8 mouse cellular contexts compared by ENCODE assay signal in the genomic region with DNA sequence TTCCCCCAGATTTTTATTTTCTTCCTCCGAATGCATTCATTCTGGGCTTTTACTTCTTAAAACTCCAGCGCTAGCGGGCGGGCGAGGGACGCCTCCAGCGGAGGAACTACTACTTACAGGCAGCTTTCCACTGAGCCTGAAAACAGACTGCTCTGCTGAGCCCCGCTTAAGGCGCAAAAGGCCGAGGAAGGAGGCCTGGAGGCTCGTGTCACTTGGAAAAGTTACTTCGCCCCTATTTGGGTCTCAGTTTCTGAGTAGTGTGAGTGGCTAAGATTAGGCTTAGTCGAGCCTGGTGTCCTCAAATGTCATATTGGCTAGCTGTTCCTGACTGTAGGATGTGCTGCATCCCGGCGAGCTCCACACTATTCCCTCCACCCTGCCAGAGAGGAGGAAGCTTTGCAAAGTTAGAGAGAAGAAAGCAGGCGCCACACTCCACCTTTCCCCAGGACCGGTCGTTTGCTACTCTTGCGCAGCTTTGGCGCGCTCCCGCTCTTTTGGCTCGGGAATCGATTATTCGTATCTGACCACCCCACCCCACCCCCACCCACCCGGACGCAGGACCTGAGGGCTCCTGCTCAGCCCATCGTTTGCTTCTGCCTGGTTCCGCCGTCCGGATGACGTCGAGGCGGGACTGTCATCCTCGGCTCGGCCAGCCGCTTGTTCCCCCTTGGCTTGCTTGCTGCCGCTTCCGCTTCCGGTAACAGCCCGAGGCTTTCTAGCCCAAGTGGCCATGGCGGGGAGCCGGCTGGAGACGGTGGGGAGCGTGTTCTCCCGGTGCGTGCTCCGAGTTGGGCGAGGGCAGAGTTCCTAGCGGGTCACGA. TPM values are rescaled to one million over a fixed set of nuclear protein-coding genes. Genes with fewer than 3 reads are reported as not detected.
DNase-seq lines count a peak whose midpoint lies in the region; ATAC-seq and TF ChIP-seq lines count a peak whose summit lies in the region.

A gene (plus strand): TSS at position 677 of the 821 bp plus-strand sequence.

- peaks cover 20% of the 10 kb centered on the region for H3K79me2 ChIP-seq in MEL (ENCODE audit: control insufficient read depth, insufficient read depth, low read length, poor library complexity)

- peak within 1 kb of the TSS; percentile 89 for H3K9ac ChIP-seq in MEL (ENCODE audit: control insufficient read depth, low read depth, low read length, poor library complexity, severe bottlenecking)
- peak within 1 kb of the TSS; percentile 84 for H3K9ac ChIP-seq in lung, embryonic 16.5 days (ENCODE audit: low read length)

- DNase-seq in MEL (ENCODE audit: low read depth, low spot score) = peak; percentile 98
- peak; percentile 92 to 95 for DNase-seq in cerebellum, adult 2 months
- DNase-seq in forelimb bud, embryonic 11.5 days (ENCODE audit: low read depth, low spot score) = peak; percentile 92
- peak; percentile 64 for DNase-seq in layer of hippocampus, adult 9-10 months (ENCODE audit: low spot score)
- peak; percentile 63 for DNase-seq in ovary, postnatal 10 days (ENCODE audit: low spot score)
- peak; percentile 89 to 90 for DNase-seq in thymus, postnatal 10 days (ENCODE audit: low spot score in 2 of 2)

- H3K9me3 ChIP-seq in MEL (replicated peaks; ENCODE audit: insufficient read depth, low read length) = no peaks in the 10 kb centered on the region
- H3K9me3 ChIP-seq in lung, embryonic 16.5 days (ENCODE audit: control insufficient read depth, low read length) = no peaks in the 10 kb centered on the region

- TF ChIP-seq EP300 in MEL (IDR thresholded peaks at IDR 0.05; ENCODE audit: low read depth in 1 of 2, low read length in 2 of 2) = peak in 1 of 2 experiments; percentile 60; a peak in 2 of 4 replicates

- peaks cover 2 to 26% of the 10 kb centered on the region in 2 experiments; a peak in 3 of 4 replicates for H3K36me3 ChIP-seq in MEL (ENCODE audit: control insufficient read depth in 1 of 2, insufficient read depth in 2 of 2, low read length in 2 of 2)
- H3K36me3 ChIP-seq in lung, embryonic 16.5 days (ENCODE audit: control insufficient read depth, insufficient read depth, low read length) = 0 out of 2 replicates have a peak, but pooled peaks cover 2% of the 10 kb centered on the region

- H3K4me1 ChIP-seq in MEL (ENCODE audit: control insufficient read depth in 1 of 2, insufficient read depth in 2 of 2, low read length in 2 of 2) = peaks cover 3 to 22% of the 10 kb centered on the region in 2 experiments
- H3K4me1 ChIP-seq in cerebellum, adult 2 months (ENCODE audit: control insufficient read depth, insufficient read depth, low read length) = peaks cover 3% of the 10 kb centered on the region
- H3K4me1 ChIP-seq in lung, embryonic 16.5 days (replicated peaks; ENCODE audit: control insufficient read depth, insufficient read depth, low read length) = peaks cover 12% of the 10 kb centered on the region

- ATAC-seq in hematopoietic stem cell, adult 5-6 weeks (replicated peaks in 1 of 2; ENCODE audit: insufficient read depth in 1 of 2, low FRiP score in 2 of 2, low TSS enrichment in 1 of 2, low read depth in 1 of 2, poor library complexity in 2 of 2, severe bottlenecking in 2 of 2) = peak; percentile 96 to 98
- peak; percentile 98 for ATAC-seq in lung, embryonic 16.5 days (ENCODE audit: low read depth)

- under 1% methylated on average over 51 of the region's 51 CpGs for WGBS in cerebellum, adult 2 months
- under 1% methylated on average over 51 of the region's 51 CpGs for WGBS in lung, embryonic 16.5 days

- H3K27me3 ChIP-seq in MEL (ENCODE audit: control insufficient read depth in 1 of 2, insufficient read depth in 2 of 2, low read length in 2 of 2) = no peaks in the 10 kb centered on the region
- no peaks in the 10 kb centered on the region for H3K27me3 ChIP-seq in cerebellum, adult 2 months (ENCODE audit: control insufficient read depth, insufficient read depth, low read length)
- H3K27me3 ChIP-seq in lung, embryonic 16.5 days (ENCODE audit: control insufficient read depth, insufficient read depth, low read depth, low read length) = no peaks in the 10 kb centered on the region

- H3K4me2 ChIP-seq in lung, embryonic 16.5 days (ENCODE audit: low read depth, low read length) = peak within 1 kb of the TSS; percentile 75

- TF ChIP-seq CTCF in MEL (IDR thresholded peaks at IDR 0.05 in 2 of 3, conservative IDR thresholded peaks at IDR 0.05 in 1 of 3; ENCODE audit: control insufficient read depth in 1 of 3, insufficient read depth in 1 of 3, low read depth in 2 of 3, low read length in 3 of 3, poor library complexity in 1 of 3, severe bottlenecking in 1 of 3) = peak; percentile 37 to 63 (median 61); a peak in 5 of 6 replicates
- TF ChIP-seq CTCF in cerebellum, adult 2 months (IDR thresholded peaks at IDR 0.05; ENCODE audit: borderline replicate concordance, insufficient read depth, low read depth, low read length) = peak; percentile 27; the same call in 1 of the 2 replicates

- H3K4me3 ChIP-seq in MEL (ENCODE audit: control insufficient read depth in 1 of 2, insufficient read depth in 1 of 2, low read depth in 2 of 2, low read length in 2 of 2) = peak within 1 kb of the TSS; percentile 87 to 89
- H3K4me3 ChIP-seq in cerebellum, adult 2 months (replicated peaks; ENCODE audit: insufficient read depth, low read depth, low read length) = peak within 1 kb of the TSS; percentile 95
- H3K4me3 ChIP-seq in lung, embryonic 16.5 days (ENCODE audit: low read length) = peak within 1 kb of the TSS; percentile 86

- TF ChIP-seq RAD21 in MEL (IDR thresholded peaks at IDR 0.05; ENCODE audit: low read depth, low read length) = peak; percentile 48

- H3K27ac ChIP-seq in MEL (ENCODE audit: control insufficient read depth, low read depth, low read length) = peak within 1 kb of the TSS; percentile 88
- peak within 1 kb of the TSS; percentile 85 for H3K27ac ChIP-seq in cerebellum, adult 2 months (ENCODE audit: insufficient read depth, low read length)
- peak within 1 kb of the TSS; percentile 84 for H3K27ac ChIP-seq in lung, embryonic 16.5 days (ENCODE audit: low read length)

- TF ChIP-seq POLR2A in MEL (IDR thresholded peaks at IDR 0.05; ENCODE audit: control insufficient read depth in 1 of 2, insufficient read depth in 1 of 2, low read depth in 1 of 2, low read length in 2 of 2, poor library complexity in 1 of 2) = peak; percentile 96 to 98
- TF ChIP-seq POLR2A in cerebellum, adult 2 months (IDR thresholded peaks at IDR 0.05; ENCODE audit: borderline replicate concordance, insufficient read depth, low read length) = peak; percentile 92

TF ChIP-seq in MEL, 35 proteins besides CTCF, POLR2A, EP300 and RAD21 (continues in another document):
- TF ChIP-seq JUND (IDR thresholded peaks at IDR 0.05; ENCODE audit: low read depth, low read length) (no peak), HCFC1 (IDR thresholded peaks at IDR 0.05; ENCODE audit: low read depth, low read length) (peak; percentile 95), E2F4 (IDR thresholded peaks at IDR 0.05; ENCODE audit: borderline replicate concordance, low read depth, low read length) (no peak; the same call in 1 of the 2 replicates), ELF1 (IDR thresholded peaks at IDR 0.05; ENCODE audit: low read depth, low read length) (peak; percentile 99), MAX (IDR thresholded peaks at IDR 0.05; ENCODE audit: low read length) (peak; percentile 85), KAT2A (conservative IDR thresholded peaks at IDR 0.05; ENCODE audit: low read depth, low read length) (peak; percentile 74; the same call in 1 of the 2 replicates), MAFK (IDR thresholded peaks at IDR 0.05; ENCODE audit: borderline replicate concordance, low read depth, low read length) (no peak), NRF1 (IDR thresholded peaks at IDR 0.05; ENCODE audit: insufficient read depth, low read depth, low read length, poor library complexity, severe bottlenecking) (0 out of 2 replicates have a peak, but pooled peaks have one; percentile 33), MXI1 (IDR thresholded peaks at IDR 0.05; ENCODE audit: low read depth, low read length) (peak; percentile 93), NELFE (IDR thresholded peaks at IDR 0.05; ENCODE audit: low read depth, low read length) (peak; percentile 99), GATA1 (IDR thresholded peaks at IDR 0.05; ENCODE audit: low read depth, low read length) (0 out of 2 replicates have a peak, but pooled peaks have one; percentile 3), USF1 (IDR thresholded peaks at IDR 0.05; ENCODE audit: low read depth, low read length) (peak; percentile 36), ZKSCAN1 (IDR thresholded peaks at IDR 0.05; ENCODE audit: low read depth, low read length) (no peak), BHLHE40 (IDR thresholded peaks at IDR 0.05; ENCODE audit: borderline replicate concordance, low read depth, low read length) (no peak; the same call in 1 of the 2 replicates), SMC3 (IDR thresholded peaks at IDR 0.05; ENCODE audit: low read depth, low read length) (peak; percentile 34), MEF2A (IDR thresholded peaks at IDR 0.05; ENCODE audit: extremely low read depth, insufficient replicate concordance, low read depth, low read length, poor library complexity, severe bottlenecking) (no peak), MYB (IDR thresholded peaks at IDR 0.05; ENCODE audit: low read depth, low read length) (peak; percentile 55), POLR2AphosphoS2 (IDR thresholded peaks at IDR 0.05; ENCODE audit: low read length) (peak; percentile 99), TCF12 (IDR thresholded peaks at IDR 0.05; ENCODE audit: low read depth, low read length) (peak; percentile 81), CHD2 (IDR thresholded peaks at IDR 0.05; ENCODE audit: low read length) (peak; percentile 23; the same call in 1 of the 2 replicates), SIN3A (IDR thresholded peaks at IDR 0.05; ENCODE audit: low read length) (peak; percentile 99), RCOR1 (IDR thresholded peaks at IDR 0.05; ENCODE audit: low read depth, low read length) (peak; percentile 10; the same call in 1 of the 2 replicates), ZC3H11A (IDR thresholded peaks at IDR 0.05; ENCODE audit: low read depth, low read length) (peak; percentile 31), ZNF384 (IDR thresholded peaks at IDR 0.05; ENCODE audit: low read depth, low read length) (peak; percentile 32; the same call in 1 of the 2 replicates), GABPA (IDR thresholded peaks at IDR 0.05; ENCODE audit: low read depth, low read length) (0 out of 2 replicates have a peak, but pooled peaks have one; percentile 15), MYC (IDR thresholded peaks at IDR 0.05; ENCODE audit: low read depth, low read length) (peak; percentile 68; the same call in 1 of the 2 replicates)

RNA-seq across cellular contexts. Expression of the gene that starts here (rescaled TPM):
- total RNA-seq in MEL (2012; rRNA removed) = 362 and 381 TPM in 2 replicates
- 100 to 1,000 TPM in 1 of 2 experiments, not detected in 1; 190 TPM for polyA plus RNA-seq in MEL (2012; ENCODE audit: insufficient read depth in 1 of 2, insufficient read length in 2 of 2, low read depth in 1 of 2, low replicate concordance in 2 of 2, missing spikeins in 1 of 2)
- 90.0 and 90.4 TPM in 2 replicates for polyA plus RNA-seq in cerebellum, adult 2 months (2012; rRNA removed)
- total RNA-seq in hematopoietic stem cell, adult 5-6 weeks (2017) = 65.5 and 71.2 TPM in 2 replicates
- polyA plus RNA-seq in lung, embryonic 16.5 days (2015; fragmentation: Nextera tagmentation; extraction: Ambion mirVana) = 50.6 and 55.5 TPM in 2 replicates

Comparison
In these comparisons a context has a peak if more than half of its experiments do, and no peak if none do; other contexts are left out.
1. Peak in every context shown above with its lines: DNase-seq, ATAC-seq, H3K4me3 ChIP-seq and H3K27ac ChIP-seq.